Mouse (Mus musculus) hindbrain, embryonic 10.5 days (tissue): Measurements from ENCODE around the gene Tbx1. TPM values are rescaled to one million over a fixed set of nuclear protein-coding genes. Genes with fewer than 3 reads are reported as not detected.

Experiments
- DNase-seq: peaks from one replicate; pipeline ENCODE4 v3.0.0-alpha.2; 2017; ENCODE audit warnings: low spot score
- H3K27ac ChIP-seq: fragments of 300-500 bp; sonication (generic); 2 replicates; pipeline ENCODE4 v1.5.1; 2016; ENCODE audit warnings: mild to moderate bottlenecking, moderate library complexity
- H3K27me3 ChIP-seq: fragments of 300-500 bp; sonication (generic); 2 replicates; pipeline ENCODE4 v1.6.1; 2016; ENCODE audit warnings: mild to moderate bottlenecking; ENCODE audit not compliant: poor library complexity, insufficient read depth, severe bottlenecking
- H3K36me3 ChIP-seq: fragments of 300-500 bp; sonication (generic); 2 replicates; pipeline ENCODE4 v1.6.1; 2016; ENCODE audit warnings: mild to moderate bottlenecking, moderate library complexity
- H3K4me1 ChIP-seq: fragments of 300-500 bp; sonication (generic); replicated peaks from 2 replicates; pipeline ENCODE4 v1.6.1; 2016; ENCODE audit warnings: mild to moderate bottlenecking
- H3K4me3 ChIP-seq: fragments of 300-500 bp; sonication (generic); 2 replicates; pipeline ENCODE4 v1.5.1; 2016; ENCODE audit warnings: mild to moderate bottlenecking, moderate library complexity
- H3K9me3 ChIP-seq: fragments of 300-500 bp; sonication (generic); 2 replicates; pipeline ENCODE4 v1.6.1; 2016; ENCODE audit warnings: mild to moderate bottlenecking, moderate library complexity
- WGBS: fragments of 180-500 bp; shearing (Covaris S2); methylation state at CpG from one replicate; pipeline ENCODE4 v1.1.7; 2016; 5-methylcytosine and 5-hydroxymethylcytosine counted together
- polyA plus RNA-seq: library from polyadenylated mRNA; unstranded; fragments of >200 nt; fragmentation: Nextera tagmentation; extraction: Ambion mirVana; gene quantifications from 2 replicates; pipeline ENCODE4 v1.2.1, GENCODE M21; 2016

Gene Tbx1
- polyA plus RNA-seq: 11.3 and 15.3 TPM in 2 replicates

- peak; percentile 51 for DNase-seq
- H3K4me1 ChIP-seq: peaks cover 64% of the 10 kb centered on the region
- peak within 1 kb of the TSS; percentile 42 for H3K4me3 ChIP-seq
- peaks cover 99% of the 10 kb centered on the region for H3K27me3 ChIP-seq
- H3K27ac ChIP-seq: peak within 1 kb of the TSS; percentile 53
- H3K36me3 ChIP-seq: no peaks in the 10 kb centered on the region
- 2% methylated on average over 48 of the region's 48 CpGs for WGBS
- no peaks in the 10 kb centered on the region for H3K9me3 ChIP-seq
Observed at GRCm38 (mm10) chr16:18589804-18590790, at the start of gene Tbx1. Gene Tbx1 (minus strand): TSS chr16:18590671.

GRCm38 (mm10) chr16:18639382-18639929 lies 49.0 kb upstream of the Tbx1 start:
- no peaks in the 10 kb centered on the region for H3K9me3 ChIP-seq
- no peak overlapping the region for H3K4me3 ChIP-seq
- H3K27me3 ChIP-seq: no peaks in the 10 kb centered on the region
- 0 out of 2 replicates have a peak, but pooled peaks cover 5% of the 10 kb centered on the region for H3K4me1 ChIP-seq
- H3K27ac ChIP-seq: no peak overlapping the region
- WGBS: 75% methylated on average over 1 of the region's 1 CpGs
- no peak for DNase-seq
- H3K36me3 ChIP-seq: no peaks in the 10 kb centered on the region

DNA sequence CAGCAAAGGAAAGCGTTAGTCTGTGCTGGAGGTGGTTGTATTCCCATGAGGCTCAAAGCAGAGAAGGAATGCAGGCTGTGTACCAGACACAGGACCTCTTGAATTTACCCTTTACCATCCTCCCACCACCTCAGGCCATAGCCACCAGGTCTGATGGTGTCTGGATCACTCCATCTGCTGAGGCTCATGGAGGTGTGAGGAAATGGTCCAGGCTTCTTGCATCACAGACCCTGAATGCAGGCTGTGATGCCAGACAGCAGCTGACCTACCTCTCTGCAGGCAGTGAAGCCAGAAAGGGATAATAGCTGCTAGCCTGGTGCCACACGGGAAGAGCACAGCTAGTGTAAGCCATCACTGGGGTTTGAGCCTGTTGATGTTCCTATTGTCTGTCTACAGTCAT lies 47.9 kb upstream of the Tbx1 start:
- WGBS: 57% methylated on average over 2 of the region's 2 CpGs
- DNase-seq: no peak

DNA sequence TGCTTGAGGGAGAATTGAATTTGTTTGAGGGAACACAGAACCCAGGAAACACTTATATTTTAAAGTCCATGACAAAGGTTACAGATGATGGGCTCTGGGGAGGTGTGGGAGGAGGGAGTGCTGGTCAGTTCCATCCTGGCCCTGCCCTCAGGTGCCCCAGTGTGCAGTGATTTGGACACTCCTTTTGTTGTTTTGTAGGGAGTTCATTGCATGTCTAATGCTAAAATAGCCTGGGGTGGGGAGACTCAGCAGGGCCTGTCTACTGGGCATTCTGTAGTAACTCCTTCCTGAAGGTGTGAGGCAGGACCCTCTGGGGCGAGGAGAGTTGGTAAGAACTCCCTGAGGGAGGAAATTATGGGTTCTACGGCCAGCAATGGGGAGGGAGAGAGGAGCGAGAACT lies 46.3 kb upstream of the Tbx1 start:
- Histone ChIP-seq H3K9me3 (no peaks in the 10 kb centered on the region), H3K27ac (no peak overlapping the region), H3K36me3 (no peaks in the 10 kb centered on the region), H3K4me1 (0 out of 2 replicates have a peak, but pooled peaks cover 5% of the 10 kb centered on the region), H3K27me3 (peaks cover 12% of the 10 kb centered on the region; the same call in 1 of the 2 replicates), H3K4me3 (no peak overlapping the region)
- no peak for DNase-seq
- 44% methylated on average over 3 of the region's 3 CpGs for WGBS

More for the DNA sequence above, 47.9 kb upstream of the Tbx1 start:
- Histone ChIP-seq H3K9me3 (no peaks in the 10 kb centered on the region), H3K27ac (no peak overlapping the region), H3K4me1 (0 out of 2 replicates have a peak, but pooled peaks cover 5% of the 10 kb centered on the region), H3K36me3 (no peaks in the 10 kb centered on the region), H3K27me3 (no peaks in the 10 kb centered on the region), H3K4me3 (no peak overlapping the region)

- no peaks in the 10 kb centered on the region for H3K9me3 ChIP-seq
- H3K27ac ChIP-seq: no peak overlapping the region
- H3K4me1 ChIP-seq: 0 out of 2 replicates have a peak, but pooled peaks cover 5% of the 10 kb centered on the region
- 80% methylated on average over 5 of the region's 5 CpGs for WGBS
- H3K27me3 ChIP-seq: peaks cover 16% of the 10 kb centered on the region
- DNase-seq: no peak
- no peak overlapping the region for H3K4me3 ChIP-seq
- no peaks in the 10 kb centered on the region for H3K36me3 ChIP-seq
Observed at GRCm38 (mm10) chr16:18636401-18636800, 45.9 kb upstream of the Tbx1 start.

DNA sequence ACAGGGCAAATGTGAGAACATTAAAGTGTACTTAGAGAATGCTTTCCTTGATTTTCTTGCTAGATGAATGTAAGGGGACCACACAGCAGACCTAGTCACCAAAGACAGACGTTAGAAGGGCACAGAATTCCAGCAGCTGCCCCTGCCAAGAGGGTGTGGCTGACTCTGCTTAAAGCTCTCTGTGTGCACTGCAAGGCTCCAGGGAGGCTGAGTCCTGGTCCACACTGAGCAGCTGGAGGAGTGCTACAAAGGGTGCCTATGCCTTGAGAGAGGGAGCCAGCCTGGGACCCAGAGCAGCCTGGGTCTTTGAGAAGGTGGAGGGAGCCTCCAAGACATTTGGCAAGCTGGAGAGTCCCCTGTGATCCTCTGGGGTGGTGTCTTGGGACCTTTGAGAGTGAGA lies 42.9 kb upstream of the Tbx1 start:
- Histone ChIP-seq H3K4me1 (peaks cover 22% of the 10 kb centered on the region), H3K4me3 (no peak overlapping the region), H3K27me3 (peaks cover 43% of the 10 kb centered on the region), H3K36me3 (no peaks in the 10 kb centered on the region), H3K9me3 (no peaks in the 10 kb centered on the region), H3K27ac (no peak overlapping the region)
- 30% methylated on average over 1 of the region's 1 CpGs for WGBS
- DNase-seq: no peak

DNA sequence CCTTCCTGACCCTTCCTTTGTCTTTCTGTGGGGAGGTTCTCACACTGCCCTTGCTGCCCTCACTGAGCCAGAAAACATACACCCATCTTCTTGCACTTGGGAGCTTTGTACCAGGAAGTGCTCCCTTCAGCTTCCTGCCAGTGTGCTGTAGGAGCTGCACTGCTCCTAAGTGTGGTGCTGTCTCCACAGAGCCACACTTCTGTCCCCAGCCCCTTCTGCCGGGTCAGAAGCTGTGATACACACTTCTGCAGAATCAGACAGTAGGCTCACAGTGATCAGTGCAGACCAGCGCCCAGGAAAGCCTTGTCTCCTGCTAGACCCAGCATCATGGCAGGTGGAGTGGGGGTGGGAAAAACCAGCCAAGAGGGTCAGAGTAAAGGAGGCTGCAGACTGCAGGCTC lies 42.3 kb upstream of the Tbx1 start:
- Histone ChIP-seq H3K4me3 (no peak overlapping the region), H3K27ac (0 out of 2 replicates have a peak overlapping the region, but pooled peaks have one; percentile 5), H3K27me3 (peaks cover 48% of the 10 kb centered on the region), H3K4me1 (peaks cover 26% of the 10 kb centered on the region), H3K36me3 (no peaks in the 10 kb centered on the region), H3K9me3 (no peaks in the 10 kb centered on the region)
- WGBS: 66% methylated on average over 2 of the region's 2 CpGs
- no peak for DNase-seq

DNA sequence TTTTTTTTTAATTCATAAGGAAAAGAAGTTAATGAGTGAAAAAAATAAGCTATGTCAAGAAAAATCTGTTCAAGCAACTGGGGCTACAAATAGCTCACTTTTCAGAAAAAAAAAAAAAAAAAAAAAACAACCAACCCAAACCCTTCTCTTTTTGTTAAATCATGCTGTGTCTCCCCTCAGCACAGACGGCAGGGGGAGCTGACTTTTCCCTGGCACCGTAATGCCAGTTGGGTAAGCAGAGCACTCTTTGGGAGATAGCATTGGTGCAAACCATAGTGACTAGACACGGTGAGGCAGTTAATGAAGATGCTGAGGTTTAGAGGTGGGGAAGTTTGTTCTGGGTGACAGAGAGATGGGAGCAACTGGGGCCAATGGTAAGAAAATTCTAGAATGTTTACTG lies 41.6 kb upstream of the Tbx1 start:
- WGBS: 60% methylated on average over 3 of the region's 3 CpGs
- Histone ChIP-seq H3K4me1 (peaks cover 34% of the 10 kb centered on the region), H3K4me3 (no peak overlapping the region), H3K27ac (no peak overlapping the region), H3K36me3 (no peaks in the 10 kb centered on the region), H3K27me3 (peaks cover 56% of the 10 kb centered on the region), H3K9me3 (no peaks in the 10 kb centered on the region)
- no peak for DNase-seq

DNA sequence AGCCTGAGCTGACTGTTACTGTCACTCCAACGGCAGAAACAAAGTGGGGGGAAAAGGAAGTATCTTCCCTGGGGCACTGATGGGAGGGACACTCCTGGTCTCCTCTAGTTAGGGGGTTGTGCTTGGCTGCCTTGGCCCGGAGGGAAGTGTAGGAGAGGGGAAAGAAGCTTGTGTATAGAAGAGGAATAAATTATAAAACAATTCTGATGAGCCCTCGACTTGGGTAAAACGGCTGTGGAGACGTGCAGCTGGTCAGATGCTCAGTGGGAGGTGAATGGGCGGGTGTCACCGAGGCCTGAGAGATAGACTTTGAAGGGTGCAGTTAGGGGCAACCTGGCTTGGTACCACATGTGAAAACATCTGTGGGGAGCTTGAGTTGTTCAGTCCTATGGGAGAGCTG lies 40.7 kb upstream of the Tbx1 start:
- H3K9me3 ChIP-seq: no peaks in the 10 kb centered on the region
- no peaks in the 10 kb centered on the region for H3K36me3 ChIP-seq
- H3K27me3 ChIP-seq: peaks cover 65% of the 10 kb centered on the region
- H3K4me3 ChIP-seq: no peak overlapping the region
- H3K27ac ChIP-seq: no peak overlapping the region
- DNase-seq: no peak
- 59% methylated on average over 7 of the region's 7 CpGs for WGBS
- H3K4me1 ChIP-seq: peaks cover 40% of the 10 kb centered on the region

- Histone ChIP-seq H3K27ac (peak overlapping the region; percentile 94), H3K4me1 (peaks cover 47% of the 10 kb centered on the region), H3K4me3 (peak overlapping the region; percentile 74), H3K9me3 (no peaks in the 10 kb centered on the region), H3K36me3 (no peaks in the 10 kb centered on the region; the same call in 1 of the 2 replicates), H3K27me3 (peaks cover 73% of the 10 kb centered on the region)
- WGBS: 54% methylated on average over 5 of the region's 5 CpGs
- no peak for DNase-seq
Observed at GRCm38 (mm10) chr16:18630291-18630690, 39.8 kb upstream of the Tbx1 start.

DNA sequence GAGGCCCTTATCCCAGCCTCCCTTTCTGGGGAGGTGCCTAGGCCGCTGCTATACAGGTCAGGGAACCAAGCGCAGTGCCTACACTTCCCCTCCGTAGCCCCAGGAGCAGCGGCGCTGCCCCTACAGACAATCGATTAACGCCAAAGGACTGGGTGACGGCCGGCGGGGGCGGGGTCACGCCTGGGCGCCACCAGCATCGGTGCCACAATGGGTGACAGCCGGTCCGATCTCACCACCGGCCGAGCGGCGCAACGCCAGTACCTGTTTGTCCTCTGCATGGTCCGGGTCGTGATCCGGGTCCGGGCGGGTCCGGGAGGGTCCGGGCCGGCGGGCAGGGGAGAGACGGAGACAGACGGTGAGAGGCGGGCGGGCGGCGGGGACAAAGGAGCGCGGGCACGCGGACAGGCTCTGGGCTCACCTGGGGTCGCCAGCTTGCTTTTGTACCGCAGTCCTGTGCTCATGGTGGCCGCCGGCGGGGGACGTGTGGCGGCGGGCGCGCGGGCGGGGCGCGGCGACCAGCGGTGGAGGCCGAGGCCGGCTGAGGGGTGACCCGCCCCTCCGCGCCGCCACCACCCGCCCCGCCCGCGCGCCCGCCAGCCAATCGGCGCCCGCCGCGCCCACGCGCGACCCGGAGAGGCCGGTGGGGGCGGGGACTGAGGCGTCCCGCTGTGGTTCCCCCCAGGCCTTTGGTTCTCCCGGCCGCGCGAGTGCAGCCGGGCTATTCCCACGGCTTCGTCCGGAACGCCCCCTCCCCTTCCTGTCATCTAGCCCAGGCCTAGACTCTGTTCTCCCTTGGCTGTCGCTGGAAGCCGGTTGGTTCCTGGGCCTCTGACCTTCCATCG lies 39.1 kb upstream of the Tbx1 start, which contains the start of gene Sept5:
TSS of gene Sept5 (minus strand) at position 565 of the 842 bp plus-strand sequence.
- H3K9me3 ChIP-seq: no peaks in the 10 kb centered on the region
- H3K27me3 ChIP-seq: peaks cover 80% of the 10 kb centered on the region
- DNase-seq: peak; percentile 68
- H3K4me3 ChIP-seq: peak within 1 kb of the TSS; percentile 74
- peaks cover 47% of the 10 kb centered on the region for H3K4me1 ChIP-seq
- H3K36me3 ChIP-seq: peaks cover 7% of the 10 kb centered on the region
- H3K27ac ChIP-seq: peak within 1 kb of the TSS; percentile 94
- WGBS: under 1% methylated on average over 90 of the region's 93 CpGs

- Histone ChIP-seq H3K9me3 (no peaks in the 10 kb centered on the region), H3K4me1 (peaks cover 47% of the 10 kb centered on the region), H3K27me3 (peaks cover 87% of the 10 kb centered on the region), H3K27ac (peak overlapping the region; percentile 94), H3K4me3 (peak overlapping the region; percentile 74), H3K36me3 (peaks cover 13% of the 10 kb centered on the region)
- 22% methylated on average over 2 of the region's 2 CpGs for WGBS
- DNase-seq: no peak
Observed at GRCm38 (mm10) chr16:18628948-18629340, 38.5 kb upstream of the Tbx1 start.
